Mouse (Mus musculus) ES-E14 (cell line): ENCODE measurements around the gene Parp11. TPM values are rescaled to one million over a fixed set of nuclear protein-coding genes. Genes with fewer than 3 reads are reported as not detected.

Source experiments
- DNase-seq: peaks from one replicate; pipeline ENCODE4 v3.0.0-alpha.2; 2013; ENCODE audit warnings: low read depth, low spot score
- H3K27ac ChIP-seq: 2 replicates; pipeline ENCODE4 v1.5.1; 2012; ENCODE audit warnings: low read depth, mild to moderate bottlenecking, low read length, moderate library complexity, mixed read lengths; ENCODE audit not compliant: poor library complexity, insufficient read depth, severe bottlenecking
- H3K36me3 ChIP-seq: 2 replicates; pipeline ENCODE4 v1.6.1; 2012; ENCODE audit warnings: mild to moderate bottlenecking, low read length, moderate library complexity, mixed read lengths; ENCODE audit not compliant: control insufficient read depth, poor library complexity, insufficient read depth, severe bottlenecking
- H3K4me1 ChIP-seq, 2 experiments: fragments of 150-350 bp in 1 of 2; sonication (generic) in 1 of 2; 2 replicates each; pipeline ENCODE4 v1.6.1; 2012; ENCODE audit warnings: low read length in 2 of 2, mild to moderate bottlenecking in 1 of 2, mixed read lengths in 1 of 2; ENCODE audit not compliant: control insufficient read depth in 2 of 2, insufficient read depth in 2 of 2, poor library complexity in 1 of 2
- H3K4me3 ChIP-seq, 2 experiments: fragments of 150-350 bp in 1 of 2; sonication (generic) in 1 of 2; 2 replicates each; pipeline ENCODE4 v1.5.1; 2012; ENCODE audit warnings: low read length in 2 of 2, low read depth in 1 of 2, mild to moderate bottlenecking in 1 of 2, mixed read lengths in 1 of 2; ENCODE audit not compliant: insufficient read depth in 1 of 2, poor library complexity in 1 of 2, severe bottlenecking in 1 of 2
- H3K9ac ChIP-seq: 2 replicates; pipeline ENCODE4 v1.6.1; 2012; ENCODE audit warnings: low read depth, mild to moderate bottlenecking, low read length, mixed read lengths; ENCODE audit not compliant: poor library complexity, insufficient read depth, severe bottlenecking
- H3K9me3 ChIP-seq: fragments of 150-350 bp; sonication (generic); 2 replicates; pipeline ENCODE4 v1.6.1; 2012; ENCODE audit warnings: low read depth, mild to moderate bottlenecking, low read length; ENCODE audit not compliant: control insufficient read depth, insufficient read depth
- CHD2 ChIP-seq: IDR thresholded peaks from 2 replicates; pipeline ENCODE4 v1.6.1; 2014; ENCODE audit warnings: mild to moderate bottlenecking, low read depth, low read length, inconsistent platforms
- HCFC1 ChIP-seq: IDR thresholded peaks from 2 replicates; pipeline ENCODE4 v1.6.1; 2012; ENCODE audit warnings: low read length, inconsistent platforms, borderline replicate concordance; ENCODE audit not compliant: insufficient read depth
- MAFK ChIP-seq: IDR thresholded peaks from 2 replicates; pipeline ENCODE4 v1.6.1; 2014; ENCODE audit warnings: mild to moderate bottlenecking, low read depth, low read length, inconsistent platforms; ENCODE audit not compliant: insufficient read depth
- ZC3H11A ChIP-seq: IDR thresholded peaks from 2 replicates; pipeline ENCODE4 v1.6.1; 2012; ENCODE audit warnings: low read depth, mild to moderate bottlenecking, inconsistent platforms, low read length, borderline replicate concordance
- ZNF384 ChIP-seq: IDR thresholded peaks from 2 replicates; pipeline ENCODE4 v1.6.1; 2012; ENCODE audit warnings: low read depth, low read length, inconsistent platforms
- in situ Hi-C, 2 experiments: fragments of 600-800 bp; cut with MboI; formaldehyde crosslinking; loops; one replicate each; pipeline ENCODE4 v1.15.1; 2025; ENCODE audit warnings: low sequenced_read_pairs in 2 of 2, inconsistent platforms in 1 of 2; ENCODE audit not compliant: unreplicated experiment in 2 of 2
- total RNA-seq: library from RNA; depleted of rRNA; stranded (reverse); fragments of 300-350 nt; gene quantifications from 2 replicates; pipeline ENCODE4 v1.2.3, GENCODE M21; 2012

Parp11 gene
- total RNA-seq, 1 experiment: 7.9 TPM

- no peak for DNase-seq
- Histone ChIP-seq H3K9ac (no peak overlapping the region), H3K36me3 (no peaks in the 10 kb centered on the region), H3K27ac (no peak overlapping the region), H3K4me1 (peaks cover 0 to 5% of the 10 kb centered on the region in 2 experiments; a peak in 1 of 4 replicates), H3K9me3 (no peaks in the 10 kb centered on the region), H3K4me3 (no peak overlapping the region)
- in situ Hi-C loops: no loop called here
- no peak for TF ChIP-seq ZNF384
- no peak for TF ChIP-seq HCFC1
- no peak for TF ChIP-seq CHD2
- TF ChIP-seq ZC3H11A: no peak
- no peak for TF ChIP-seq MAFK
Observed at GRCm38 (mm10) chr6:127532304-127532703, 85.7 kb downstream of the Parp11 start.

GRCm38 (mm10) chr6:127533766-127534165, 87.1 kb downstream of the Parp11 start:
- in situ Hi-C loops: no loop called here
- no peak overlapping the region for H3K9ac ChIP-seq
- H3K36me3 ChIP-seq: no peaks in the 10 kb centered on the region
- H3K4me1 ChIP-seq: peaks cover 0 to 5% of the 10 kb centered on the region in 2 experiments; a peak in 1 of 4 replicates
- H3K4me3 ChIP-seq: no peak overlapping the region
- no peak for TF ChIP-seq MAFK
- no peak for TF ChIP-seq ZC3H11A
- no peak for TF ChIP-seq ZNF384
- TF ChIP-seq HCFC1: no peak
- TF ChIP-seq CHD2: no peak
- DNase-seq: no peak
- no peaks in the 10 kb centered on the region for H3K9me3 ChIP-seq
- H3K27ac ChIP-seq: no peak overlapping the region

- Histone ChIP-seq H3K9me3 (no peaks in the 10 kb centered on the region), H3K36me3 (no peaks in the 10 kb centered on the region), H3K4me3 (no peak overlapping the region), H3K4me1 (peaks cover 0 to under 1% of the 10 kb centered on the region in 2 experiments; a peak in 1 of 4 replicates), H3K9ac (no peak overlapping the region), H3K27ac (no peak overlapping the region)
- in situ Hi-C loops: no loop called here
- no peak for DNase-seq
- TF ChIP-seq CHD2: no peak
- no peak for TF ChIP-seq ZNF384
Observed at GRCm38 (mm10) chr6:127537035-127537434, 90.4 kb downstream of the Parp11 start.

GRCm38 (mm10) chr6:127538118-127538517, 91.5 kb downstream of the Parp11 start:
- in situ Hi-C loops: no loop called here
- TF ChIP-seq HCFC1 (no peak), CHD2 (no peak), ZC3H11A (no peak), MAFK (no peak)

GRCm38 (mm10) chr6:127539226-127539625, 92.6 kb downstream of the Parp11 start:
- no peak overlapping the region for H3K27ac ChIP-seq
- no peak overlapping the region for H3K9ac ChIP-seq
- TF ChIP-seq HCFC1: no peak
- TF ChIP-seq ZNF384: no peak
- TF ChIP-seq ZC3H11A: no peak
- no peak for TF ChIP-seq CHD2
- TF ChIP-seq MAFK: no peak
- H3K9me3 ChIP-seq: no peaks in the 10 kb centered on the region
- no peaks in the 10 kb centered on the region for H3K36me3 ChIP-seq
- in situ Hi-C loops: no loop called here
- no peaks in the 10 kb centered on the region for H3K4me1 ChIP-seq
- H3K4me3 ChIP-seq: no peak overlapping the region
- DNase-seq: no peak

More at GRCm38 (mm10) chr6:127538118-127538517, 91.5 kb downstream of the Parp11 start:
- Histone ChIP-seq H3K9ac (no peak overlapping the region), H3K36me3 (no peaks in the 10 kb centered on the region), H3K4me3 (no peak overlapping the region), H3K27ac (no peak overlapping the region), H3K9me3 (no peaks in the 10 kb centered on the region), H3K4me1 (no peaks in the 10 kb centered on the region)
- DNase-seq: no peak
